Mouse (Mus musculus): ENCODE measurements at regions not wholly inside any gene's neighbourhood (a gene's known extent, or its start where the extent isn't known, plus 50 kb on each side); places are given as distances from the start of the nearest gene placed in this dataset.

- DNase-seq (ENCODE audit: low read depth, low spot score), result peak; percentile 76
Observed at GRCm38 (mm10) chr2:142560896-142561500, 340.3 kb downstream of the Kif16b start.

GRCm38 (mm10) chr2:142560400-142560799, 340.9 kb downstream of the Kif16b start:
- no peak for DNase-seq (ENCODE audit: low read depth, low spot score)

DNA sequence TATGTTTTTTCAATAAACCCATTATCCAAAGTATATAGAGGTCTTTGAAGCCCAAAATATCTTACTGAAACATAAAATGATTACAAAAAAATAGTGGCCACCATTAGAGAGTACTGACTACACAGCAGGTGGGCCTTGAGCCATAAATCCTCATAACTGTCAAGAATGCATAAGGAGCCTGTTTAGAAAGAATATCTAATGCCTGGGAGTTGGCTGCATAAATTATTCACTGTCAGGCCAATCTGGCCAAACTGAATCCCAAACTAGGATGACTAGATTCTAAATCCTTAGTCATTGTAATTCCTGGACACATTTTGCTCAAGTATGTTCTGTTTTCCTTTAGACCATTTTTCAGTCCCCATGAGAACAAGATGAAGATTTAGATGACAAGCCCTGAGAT, 341.4 kb downstream of the Kif16b start:
- no peak for DNase-seq (ENCODE audit: low read depth, low spot score)

GRCm38 (mm10) chr2:142554851-142555250, 346.5 kb downstream of the Kif16b start:
- DNase-seq (ENCODE audit: low read depth, low spot score), result peak; percentile 55

GRCm38 (mm10) chr2:142551690-142552089, 349.6 kb downstream of the Kif16b start:
- no peak for DNase-seq (ENCODE audit: low read depth, low spot score)

DNA sequence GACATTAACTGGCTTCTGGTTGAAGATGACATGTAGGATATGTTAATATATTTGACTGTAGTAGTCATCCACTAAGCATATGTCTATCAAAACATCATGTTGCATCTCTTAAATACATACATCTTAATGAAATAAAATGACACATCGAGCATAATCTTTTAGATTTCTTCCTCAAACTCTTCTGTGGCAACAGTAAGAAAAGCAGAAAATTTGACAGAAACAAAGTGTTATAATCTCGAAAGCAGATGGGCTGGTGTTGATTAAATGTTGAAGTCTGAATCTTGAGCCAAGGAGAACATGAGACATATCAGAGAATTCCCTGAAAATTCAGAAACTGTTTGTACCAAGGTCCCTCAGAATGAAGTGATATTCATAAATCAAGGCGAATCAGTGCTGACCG, 352.6 kb downstream of the Kif16b start:
- DNase-seq (ENCODE audit: low read depth, low spot score), result no peak

- DNase-seq (ENCODE audit: low read depth, low spot score), result peak; percentile 58
Observed at GRCm38 (mm10) chr2:142544937-142545336, 356.4 kb downstream of the Kif16b start.

DNA sequence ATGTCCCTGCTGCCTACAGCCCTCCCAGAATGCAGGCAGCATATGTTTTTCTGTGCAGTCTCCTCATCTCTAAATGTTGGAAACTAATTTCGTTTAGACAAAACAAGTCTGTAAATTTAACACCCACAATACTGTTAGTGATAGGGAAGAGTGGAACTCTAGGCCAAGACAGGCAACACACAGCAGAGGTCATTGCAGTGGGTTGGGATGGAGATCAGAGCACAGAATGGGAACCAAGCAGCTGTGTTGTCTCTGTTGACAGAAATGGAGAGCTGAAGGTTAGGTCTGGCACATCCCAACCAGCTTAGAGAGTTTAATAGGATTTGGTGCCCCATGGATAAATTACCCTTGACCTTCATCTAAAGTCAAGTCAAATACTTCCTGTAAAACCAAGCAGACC, 361.4 kb downstream of the Kif16b start:
- no peak for DNase-seq (ENCODE audit: low read depth, low spot score)

- no peak for DNase-seq (ENCODE audit: low read depth, low spot score)
Observed at GRCm38 (mm10) chr2:142533555-142533954, 367.8 kb downstream of the Kif16b start.

GRCm38 (mm10) chr2:142522471-142522870, 378.9 kb downstream of the Kif16b start:
- DNase-seq (ENCODE audit: low read depth, low spot score), result no peak

- no peak for DNase-seq (ENCODE audit: low read depth, low spot score)
Observed at GRCm38 (mm10) chr2:142517731-142518130, 383.6 kb downstream of the Kif16b start.

GRCm38 (mm10) chr2:142505216-142505615, 396.1 kb downstream of the Kif16b start:
- no peak for DNase-seq (ENCODE audit: low read depth, low spot score)
